Mouse (Mus musculus) intestine, embryonic 14.5 days (tissue): ENCODE results near the gene Rgs3. TPM values are rescaled to one million over a fixed set of nuclear protein-coding genes. Genes with fewer than 3 reads are reported as not detected.

Experiments used
- ATAC-seq: fragments of 200-750 bp; cut with Nextera tagmentation; replicated peaks from 2 replicates; pipeline ENCODE4 v1.8.0; 2017; ENCODE audit warnings: low read depth, moderate number of reproducible peaks, moderate TSS enrichment, moderate library complexity; ENCODE audit not compliant: low FRiP score, low TSS enrichment
- DNase-seq: peaks from one replicate; pipeline ENCODE4 v3.0.0-alpha.2; 2018; ENCODE audit warnings: low spot score
- H3K27ac ChIP-seq: fragments of 300-500 bp; sonication (generic); 2 replicates; pipeline ENCODE4 v1.5.1; 2014; ENCODE audit warnings: low read depth, mild to moderate bottlenecking, control low read depth
- H3K27me3 ChIP-seq: fragments of 300-500 bp; sonication (generic); replicated peaks from 2 replicates; pipeline ENCODE4 v1.6.1; 2014; ENCODE audit warnings: low read length, control low read depth; ENCODE audit not compliant: control insufficient read depth, insufficient read depth
- H3K36me3 ChIP-seq: fragments of 300-500 bp; sonication (generic); 2 replicates; pipeline ENCODE4 v1.6.1; 2014; ENCODE audit warnings: low read length, control low read depth; ENCODE audit not compliant: control insufficient read depth, insufficient read depth
- H3K4me1 ChIP-seq: fragments of 300-500 bp; sonication (generic); replicated peaks from 2 replicates; pipeline ENCODE4 v1.6.1; 2014; ENCODE audit warnings: low read length, control low read depth, mixed read lengths; ENCODE audit not compliant: control insufficient read depth, insufficient read depth
- H3K4me2 ChIP-seq: fragments of 300-500 bp; sonication (generic); 2 replicates; pipeline ENCODE4 v1.6.1; 2014; ENCODE audit warnings: low read length
- H3K4me3 ChIP-seq: fragments of 300-500 bp; sonication (generic); 2 replicates; pipeline ENCODE4 v1.5.1; 2014; ENCODE audit warnings: low read depth, low read length, control low read depth, mixed read lengths
- H3K9ac ChIP-seq: fragments of 300-500 bp; sonication (generic); 2 replicates; pipeline ENCODE4 v1.6.1; 2014; ENCODE audit warnings: mild to moderate bottlenecking, low read length
- H3K9me3 ChIP-seq: fragments of 300-500 bp; sonication (generic); 2 replicates; pipeline ENCODE4 v1.6.1; 2016; ENCODE audit warnings: low read length, control low read depth; ENCODE audit not compliant: control insufficient read depth
- WGBS: fragments of 180-500 bp; shearing (Covaris S2); extraction: QIAGEN DNeasy Blood & Tissue Kit; methylation state at CpG from one replicate; pipeline ENCODE4 v1.1.7; 2014; 5-methylcytosine and 5-hydroxymethylcytosine counted together
- polyA plus RNA-seq: library from polyadenylated mRNA; unstranded; fragments of >200 nt; fragmentation: Nextera tagmentation; extraction: Ambion mirVana; gene quantifications from 2 replicates; pipeline ENCODE4 v1.2.1, GENCODE M21; 2014

Rgs3 gene
- 35.0 and 35.7 TPM in 2 replicates for polyA plus RNA-seq

DNA sequence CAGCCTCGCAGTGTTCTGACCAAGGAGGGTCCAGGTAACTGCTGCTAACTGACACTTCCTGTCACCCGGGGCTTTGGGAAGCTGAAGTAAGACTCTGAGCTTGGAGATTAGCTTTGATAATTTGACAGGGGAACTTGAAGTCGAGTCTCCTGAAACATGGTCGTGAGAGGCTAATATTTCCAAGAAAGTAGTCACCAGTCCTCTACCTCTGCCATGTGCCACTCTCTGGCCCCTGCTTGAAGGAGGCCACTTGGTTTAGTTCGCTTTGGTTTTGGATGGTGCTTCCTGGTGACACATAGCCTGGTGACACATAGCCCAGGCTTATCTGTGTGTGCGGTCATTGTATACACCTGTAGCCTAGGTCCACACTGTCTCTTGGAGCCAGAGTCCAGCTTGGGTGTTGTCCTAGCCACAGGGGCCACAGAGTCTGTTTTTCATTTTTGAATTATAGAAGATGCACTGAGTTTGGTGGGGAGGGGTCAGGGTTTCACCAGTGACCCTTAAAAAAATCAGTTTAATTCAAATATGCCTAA lies at the start of gene Rgs3:
TSS of gene Rgs3 (plus strand) at position 51 of the 533 bp plus-strand sequence.
- DNase-seq (no peak), ATAC-seq (no peak)
- H3K4me1 ChIP-seq = 0 out of 2 replicates have a peak, but pooled peaks cover 1% of the 10 kb centered on the region
- no peaks in the 10 kb centered on the region for H3K36me3 ChIP-seq
- WGBS = 53% methylated on average over 6 of the region's 6 CpGs
- H3K27ac ChIP-seq = no peak within 1 kb of the TSS
- no peak within 1 kb of the TSS for H3K4me2 ChIP-seq
- no peak within 1 kb of the TSS for H3K4me3 ChIP-seq
- no peaks in the 10 kb centered on the region for H3K27me3 ChIP-seq
- H3K9ac ChIP-seq = no peak within 1 kb of the TSS
- H3K9me3 ChIP-seq = no peaks in the 10 kb centered on the region

DNA sequence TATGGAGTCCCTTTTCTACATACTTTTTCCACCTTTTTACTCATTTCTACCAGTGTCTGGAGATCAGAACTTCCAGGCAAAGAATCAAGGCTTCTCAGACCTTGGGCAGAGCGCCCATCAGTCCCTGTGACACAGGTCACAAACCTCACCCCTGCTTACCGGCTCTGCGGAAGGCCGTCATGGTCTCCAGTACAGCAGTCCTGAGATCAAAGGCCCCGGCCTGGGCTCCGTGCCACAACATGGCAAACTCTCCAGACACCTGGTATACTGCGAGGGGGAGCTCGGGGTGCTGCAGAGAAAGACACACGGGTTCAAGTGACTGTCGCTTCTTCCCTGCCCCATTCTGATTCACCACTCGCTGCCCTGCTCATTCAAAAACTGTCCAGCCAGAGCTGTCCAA lies 49.7 kb upstream of the Rgs3 start:
- Histone ChIP-seq H3K9ac (no peak overlapping the region), H3K36me3 (peaks cover 71% of the 10 kb centered on the region), H3K4me3 (no peak overlapping the region), H3K4me1 (no peaks in the 10 kb centered on the region), H3K4me2 (no peak overlapping the region), H3K9me3 (no peaks in the 10 kb centered on the region), H3K27ac (no peak overlapping the region), H3K27me3 (no peaks in the 10 kb centered on the region)
- ATAC-seq (no peak), DNase-seq (no peak)
- WGBS = 93% methylated on average over 11 of the region's 11 CpGs

DNA sequence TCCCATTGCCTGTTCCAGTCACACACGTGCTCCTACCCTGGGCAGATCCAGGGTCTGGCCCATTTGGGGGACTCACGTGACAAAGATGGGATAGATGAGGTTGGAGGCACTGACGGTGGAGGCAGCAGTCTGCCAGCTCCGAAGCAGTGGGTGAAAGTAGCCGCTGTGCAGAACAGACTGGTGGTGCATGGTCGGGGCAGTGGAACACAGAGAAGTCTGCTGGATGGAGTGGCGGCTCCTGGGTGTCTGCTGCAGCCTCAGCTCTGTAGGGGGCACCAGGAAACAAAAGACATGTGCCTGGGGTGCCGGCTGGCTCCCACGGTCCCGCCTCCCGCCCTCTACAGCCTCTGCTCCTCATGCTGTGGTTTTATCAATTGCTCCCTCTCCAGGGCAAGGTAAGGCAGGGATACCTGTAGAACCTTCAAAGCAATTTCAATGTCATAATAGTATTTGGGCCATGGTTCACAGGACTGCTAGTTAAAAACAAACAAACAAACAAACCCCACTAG lies 45.6 kb upstream of the Rgs3 start:
- peaks cover 50% of the 10 kb centered on the region for H3K36me3 ChIP-seq
- no peak overlapping the region for H3K9ac ChIP-seq
- H3K9me3 ChIP-seq = no peaks in the 10 kb centered on the region
- ATAC-seq = no peak
- H3K4me1 ChIP-seq = peaks cover 26% of the 10 kb centered on the region
- no peaks in the 10 kb centered on the region for H3K27me3 ChIP-seq
- H3K4me3 ChIP-seq = no peak overlapping the region
- H3K4me2 ChIP-seq = no peak overlapping the region
- DNase-seq = no peak
- H3K27ac ChIP-seq = no peak overlapping the region
- 50% methylated on average over 11 of the region's 11 CpGs for WGBS

DNA sequence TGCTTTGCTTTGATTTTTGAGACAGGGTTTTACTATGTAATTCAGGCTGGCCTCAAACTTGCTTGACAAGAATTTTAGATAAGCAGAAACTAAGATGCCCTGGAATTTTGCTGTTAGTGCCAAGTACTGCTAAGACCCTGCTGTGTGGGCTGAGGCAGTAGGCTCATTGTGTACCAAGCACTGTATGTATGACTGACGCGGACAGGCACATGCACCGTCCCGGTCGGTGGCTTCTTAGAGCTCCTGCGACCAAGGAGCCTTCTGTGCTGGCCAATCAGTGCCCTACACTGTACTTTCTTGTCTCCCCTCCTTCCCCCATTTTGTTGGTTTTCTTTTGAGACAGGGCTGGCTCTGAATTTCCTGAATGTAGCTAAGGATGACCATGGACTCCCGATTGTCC lies 44.7 kb upstream of the Rgs3 start:
- no peak for DNase-seq
- no peaks in the 10 kb centered on the region for H3K27me3 ChIP-seq
- no peak overlapping the region for H3K9ac ChIP-seq
- H3K36me3 ChIP-seq = peaks cover 40% of the 10 kb centered on the region
- no peaks in the 10 kb centered on the region for H3K9me3 ChIP-seq
- no peak overlapping the region for H3K4me2 ChIP-seq
- 76% methylated on average over 7 of the region's 7 CpGs for WGBS
- H3K4me3 ChIP-seq = no peak overlapping the region
- no peak overlapping the region for H3K27ac ChIP-seq
- H3K4me1 ChIP-seq = peaks cover 28% of the 10 kb centered on the region
- ATAC-seq = no peak

DNA sequence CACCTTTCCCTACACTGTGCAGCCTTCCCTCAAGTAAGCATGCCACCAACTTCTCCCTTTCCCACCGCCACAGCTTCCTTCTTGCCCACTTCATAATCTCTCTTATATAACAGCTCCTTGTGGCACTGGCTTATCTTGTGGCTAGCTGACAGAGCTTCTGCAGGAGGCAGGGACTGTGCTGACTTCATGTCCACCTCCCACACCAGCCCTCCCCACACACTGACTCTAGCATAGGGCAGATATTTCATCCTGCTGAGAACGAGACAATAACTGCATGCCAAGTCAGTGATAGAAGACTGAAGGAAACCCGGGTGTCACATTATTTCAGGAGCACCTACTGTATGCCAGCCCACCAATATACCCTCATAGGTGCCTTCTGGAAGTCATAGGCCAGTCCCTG lies 44.2 kb upstream of the Rgs3 start:
- ATAC-seq (no peak), DNase-seq (no peak)
- H3K4me1 ChIP-seq = peaks cover 28% of the 10 kb centered on the region
- H3K27me3 ChIP-seq = no peaks in the 10 kb centered on the region
- H3K4me3 ChIP-seq = no peak overlapping the region
- 69% methylated on average over 3 of the region's 3 CpGs for WGBS
- no peak overlapping the region for H3K27ac ChIP-seq
- peaks cover 35% of the 10 kb centered on the region for H3K36me3 ChIP-seq
- no peak overlapping the region for H3K4me2 ChIP-seq
- no peaks in the 10 kb centered on the region for H3K9me3 ChIP-seq
- H3K9ac ChIP-seq = no peak overlapping the region

DNA sequence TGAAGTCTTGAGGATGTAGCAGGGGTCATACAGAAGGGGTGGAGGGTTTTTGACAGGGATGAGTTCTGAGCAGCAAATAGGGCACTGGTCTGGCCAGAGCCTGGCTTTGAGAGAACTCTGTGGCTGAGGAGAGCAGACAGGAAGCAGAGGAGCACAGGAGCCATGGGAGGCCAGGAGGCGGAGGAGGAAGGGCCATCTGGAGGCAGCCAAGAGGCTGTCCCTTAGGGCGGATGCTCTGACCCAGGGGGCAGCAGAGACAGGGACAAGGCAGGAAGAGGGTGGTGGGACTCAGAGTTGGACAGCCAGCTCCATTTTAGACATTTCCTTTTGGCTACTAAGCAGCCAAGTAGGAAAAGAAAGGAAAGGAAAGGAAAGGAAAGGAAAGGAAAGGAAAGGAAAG lies 43.6 kb upstream of the Rgs3 start:
- ATAC-seq (no peak), DNase-seq (no peak)
- Histone ChIP-seq H3K36me3 (peaks cover 29% of the 10 kb centered on the region), H3K4me3 (no peak overlapping the region), H3K9me3 (no peaks in the 10 kb centered on the region), H3K27me3 (no peaks in the 10 kb centered on the region), H3K4me1 (peaks cover 28% of the 10 kb centered on the region), H3K4me2 (no peak overlapping the region), H3K9ac (no peak overlapping the region), H3K27ac (0 out of 2 replicates have a peak overlapping the region, but pooled peaks have one; percentile 10)
- WGBS = 32% methylated on average over 2 of the region's 2 CpGs

DNA sequence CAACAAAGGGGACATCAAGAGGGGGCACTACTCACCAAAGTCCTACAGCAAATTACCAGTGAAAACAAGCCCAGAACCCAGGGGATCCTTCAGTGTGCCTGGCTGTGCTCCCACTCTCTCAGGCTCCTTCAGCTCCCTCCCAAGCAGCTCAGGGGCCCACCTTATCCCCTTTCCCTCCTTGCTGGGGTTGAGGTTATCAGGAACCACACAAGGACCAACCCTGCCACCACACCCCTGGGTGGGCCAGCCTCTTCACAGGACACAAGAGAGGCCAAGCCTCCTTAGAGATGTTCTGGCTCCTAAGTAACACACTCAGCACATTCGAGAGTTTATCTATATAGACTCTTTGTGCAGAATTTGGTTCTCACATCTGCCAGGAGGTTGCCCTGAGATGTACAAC lies 43.1 kb upstream of the Rgs3 start:
- Histone ChIP-seq H3K9ac (no peak overlapping the region), H3K27ac (0 out of 2 replicates have a peak overlapping the region, but pooled peaks have one; percentile 10), H3K9me3 (no peaks in the 10 kb centered on the region), H3K4me3 (no peak overlapping the region), H3K4me2 (peak overlapping the region; percentile 25; the same call in 1 of the 2 replicates), H3K27me3 (no peaks in the 10 kb centered on the region), H3K4me1 (peaks cover 28% of the 10 kb centered on the region), H3K36me3 (peaks cover 24% of the 10 kb centered on the region)
- ATAC-seq = no peak
- WGBS = 71% methylated on average over 1 of the region's 1 CpGs
- no peak for DNase-seq

DNA sequence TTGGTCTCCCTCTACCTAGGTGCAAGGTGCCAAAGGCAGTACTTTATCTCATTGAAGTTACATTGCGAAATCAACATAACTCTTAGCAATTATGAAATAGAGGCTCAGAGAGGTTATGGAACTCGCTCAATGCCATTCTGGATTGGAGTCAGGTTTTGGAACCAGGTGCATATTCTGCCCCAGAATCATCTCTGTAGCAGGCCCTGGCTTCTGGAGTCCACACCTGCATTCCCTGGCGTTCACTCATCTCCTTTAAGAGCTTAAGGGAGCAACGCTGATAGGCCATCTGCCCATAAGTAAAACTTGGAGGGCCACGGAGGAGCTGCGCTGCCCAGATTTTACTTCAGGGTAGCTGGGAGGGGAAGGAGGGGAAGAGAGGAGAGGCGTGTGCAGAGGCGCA lies 42.6 kb upstream of the Rgs3 start:
- H3K9me3 ChIP-seq = no peaks in the 10 kb centered on the region
- H3K27me3 ChIP-seq = no peaks in the 10 kb centered on the region
- H3K4me1 ChIP-seq = peaks cover 28% of the 10 kb centered on the region
- peak overlapping the region; percentile 4; the same call in 1 of the 2 replicates for H3K4me2 ChIP-seq
- peak overlapping the region; percentile 1; the same call in 1 of the 2 replicates for H3K27ac ChIP-seq
- 78% methylated on average over 8 of the region's 8 CpGs for WGBS
- H3K36me3 ChIP-seq = peaks cover 20% of the 10 kb centered on the region
- H3K9ac ChIP-seq = no peak overlapping the region
- H3K4me3 ChIP-seq = no peak overlapping the region
- no peak for ATAC-seq
- DNase-seq = no peak
